Mouse (Mus musculus) ES-Bruce4 (cell line): ENCODE measurements around the gene Scn11a. TPM values are rescaled to one million over a fixed set of nuclear protein-coding genes. Genes with fewer than 3 reads are reported as not detected.

Experiments
- H3K27ac ChIP-seq: 2 replicates; pipeline ENCODE4 v1.5.1; 2012; ENCODE audit warnings: low read length, inconsistent platforms; ENCODE audit not compliant: insufficient read depth
- H3K27me3 ChIP-seq: 2 replicates; pipeline ENCODE4 v1.6.1; 2012; ENCODE audit warnings: mild to moderate bottlenecking, low read length, inconsistent platforms; ENCODE audit not compliant: control insufficient read depth, poor library complexity, insufficient read depth, severe bottlenecking
- H3K36me3 ChIP-seq: 2 replicates; pipeline ENCODE4 v1.6.1; 2012; ENCODE audit warnings: inconsistent platforms, mild to moderate bottlenecking, low read length, moderate library complexity; ENCODE audit not compliant: control insufficient read depth, poor library complexity, insufficient read depth, severe bottlenecking
- H3K4me1 ChIP-seq: one replicate; pipeline ENCODE4 v1.8.1; 2011; ENCODE audit warnings: low read length; ENCODE audit not compliant: control insufficient read depth, insufficient read depth
- H3K4me3 ChIP-seq: 2 replicates; pipeline ENCODE4 v1.5.1; 2011; ENCODE audit warnings: low read depth, mild to moderate bottlenecking, low read length
- H3K9ac ChIP-seq: 2 replicates; pipeline ENCODE4 v1.6.1; 2012; ENCODE audit warnings: low read depth, mild to moderate bottlenecking, inconsistent platforms; ENCODE audit not compliant: poor library complexity, severe bottlenecking
- H3K9me3 ChIP-seq: replicated peaks from 2 replicates; pipeline ENCODE4 v1.6.1; 2012; ENCODE audit warnings: mild to moderate bottlenecking, low read length, inconsistent platforms; ENCODE audit not compliant: control insufficient read depth, poor library complexity, insufficient read depth, severe bottlenecking
- CTCF ChIP-seq: IDR thresholded peaks from one replicate; pipeline ENCODE4 v1.8.1; 2011; ENCODE audit warnings: low read depth, low read length
- EP300 ChIP-seq: IDR thresholded peaks from 2 replicates; pipeline ENCODE4 v1.6.1; 2011; ENCODE audit warnings: low read depth, low read length; ENCODE audit not compliant: insufficient read depth
- POLR2A ChIP-seq: IDR thresholded peaks from one replicate; pipeline ENCODE4 v1.8.1; 2011; ENCODE audit warnings: low read length; ENCODE audit not compliant: insufficient read depth
- polyA plus RNA-seq: library from polyadenylated mRNA; stranded (reverse); fragments of >200 nt; gene quantifications from 2 replicates; pipeline ENCODE4 v1.2.4, GENCODE M21; 2011; ENCODE audit warnings: low read depth; ENCODE audit not compliant: missing spikeins, insufficient read depth, insufficient read length

Scn11a gene
- polyA plus RNA-seq, 1 experiment, result not detected

DNA sequence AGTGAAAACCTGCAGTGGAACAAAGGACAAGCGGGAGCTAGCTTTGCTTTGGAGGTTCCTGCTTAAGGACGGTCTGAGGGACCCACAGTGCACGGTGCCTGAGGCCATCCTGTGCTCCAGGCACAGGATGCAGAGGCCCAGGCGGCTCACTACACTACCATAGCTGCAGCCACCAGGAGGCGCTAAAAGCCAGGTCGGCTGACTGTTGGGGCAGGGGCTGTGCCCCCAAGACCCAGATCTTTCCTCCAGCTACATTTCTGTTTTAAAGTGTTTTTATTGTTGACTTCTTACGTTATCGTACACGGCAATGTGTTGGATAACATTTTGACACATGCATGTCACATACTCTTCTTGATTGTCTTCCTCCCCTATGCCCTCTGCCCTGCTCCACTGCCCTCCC lies 32.8 kb downstream of the Scn11a start:
- no peak overlapping the region for H3K9ac ChIP-seq
- H3K4me1 ChIP-seq, result peaks cover 1% of the 10 kb centered on the region
- H3K4me3 ChIP-seq, result no peak overlapping the region
- no peaks in the 10 kb centered on the region for H3K27me3 ChIP-seq
- H3K36me3 ChIP-seq, result no peaks in the 10 kb centered on the region
- no peaks in the 10 kb centered on the region for H3K9me3 ChIP-seq
- no peak for TF ChIP-seq EP300
- peak; percentile 68 for TF ChIP-seq CTCF
- TF ChIP-seq POLR2A, result no peak
- H3K27ac ChIP-seq, result no peak overlapping the region

DNA sequence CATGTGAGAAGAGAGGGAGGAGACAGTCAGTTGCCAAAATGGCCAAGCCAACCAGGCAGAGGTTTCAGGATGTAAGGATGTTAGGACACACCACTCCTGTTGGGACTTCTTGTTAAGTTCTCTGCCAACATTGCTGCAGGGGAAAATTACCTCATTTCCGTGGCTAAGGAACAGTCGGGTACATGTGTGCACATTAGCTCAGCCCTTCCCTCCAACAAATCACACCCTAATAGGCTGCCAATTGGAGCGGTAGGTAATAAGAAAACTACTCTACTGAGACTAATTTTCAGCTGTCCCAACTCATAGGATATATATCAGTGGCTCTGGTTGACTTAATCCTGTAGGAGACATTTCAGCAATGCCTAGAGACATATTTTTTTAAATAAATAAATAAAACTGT lies 44.4 kb downstream of the Scn11a start:
- Histone ChIP-seq H3K9ac (no peak overlapping the region), H3K4me3 (no peak overlapping the region), H3K9me3 (no peaks in the 10 kb centered on the region), H3K4me1 (no peaks in the 10 kb centered on the region), H3K36me3 (no peaks in the 10 kb centered on the region), H3K27me3 (no peaks in the 10 kb centered on the region), H3K27ac (no peak overlapping the region)
- TF ChIP-seq POLR2A (no peak), CTCF (no peak), EP300 (no peak)

GRCm38 (mm10) chr9:119776661-119777060 lies 48.6 kb downstream of the Scn11a start:
- H3K9ac ChIP-seq, result no peak overlapping the region
- H3K4me3 ChIP-seq, result no peak overlapping the region
- no peaks in the 10 kb centered on the region for H3K4me1 ChIP-seq
- no peak overlapping the region for H3K27ac ChIP-seq
- H3K36me3 ChIP-seq, result no peaks in the 10 kb centered on the region
- no peaks in the 10 kb centered on the region for H3K9me3 ChIP-seq
- H3K27me3 ChIP-seq, result no peaks in the 10 kb centered on the region
- no peak for TF ChIP-seq CTCF
- no peak for TF ChIP-seq EP300
- no peak for TF ChIP-seq POLR2A

DNA sequence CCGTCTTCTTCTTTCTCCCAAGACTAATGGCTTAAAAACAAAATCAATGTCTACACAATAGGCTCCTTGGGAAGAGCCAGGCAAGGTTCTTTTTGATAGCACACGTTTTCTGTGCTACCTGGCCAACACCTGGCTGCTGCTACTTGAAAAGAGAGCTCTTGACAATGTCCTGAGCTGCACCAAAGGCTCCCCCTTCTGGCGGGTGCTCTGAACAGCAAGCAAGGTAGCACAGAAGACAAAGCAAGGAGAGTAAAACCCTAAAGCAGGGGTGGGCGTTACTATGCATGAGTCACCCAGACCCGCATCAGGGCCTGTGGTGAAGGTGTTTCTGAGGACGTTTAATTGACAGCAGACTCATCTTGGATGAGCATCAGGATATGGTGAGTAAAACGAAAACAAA lies 56.7 kb downstream of the Scn11a start:
- TF ChIP-seq EP300 (no peak), CTCF (peak; percentile 79), POLR2A (no peak)
- Histone ChIP-seq H3K9me3 (no peaks in the 10 kb centered on the region), H3K4me1 (no peaks in the 10 kb centered on the region), H3K4me3 (no peak overlapping the region), H3K9ac (no peak overlapping the region), H3K27ac (no peak overlapping the region), H3K27me3 (no peaks in the 10 kb centered on the region), H3K36me3 (no peaks in the 10 kb centered on the region)

- Histone ChIP-seq H3K9ac (no peak overlapping the region), H3K9me3 (no peaks in the 10 kb centered on the region; the same call in 1 of the 2 replicates), H3K27me3 (no peaks in the 10 kb centered on the region), H3K4me1 (no peaks in the 10 kb centered on the region), H3K27ac (no peak overlapping the region), H3K4me3 (no peak overlapping the region), H3K36me3 (no peaks in the 10 kb centered on the region)
- TF ChIP-seq EP300 (no peak), CTCF (peak; percentile 9), POLR2A (no peak)
These were observed 65.0 kb downstream of the Scn11a start for GRCm38 (mm10) chr9:119760226-119760625.

- Histone ChIP-seq H3K36me3 (no peaks in the 10 kb centered on the region), H3K9me3 (no peaks in the 10 kb centered on the region; the same call in 1 of the 2 replicates), H3K4me1 (no peaks in the 10 kb centered on the region)
These were observed 65.8 kb downstream of the Scn11a start for GRCm38 (mm10) chr9:119759457-119759856.

More at GRCm38 (mm10) chr9:119759457-119759856, 65.8 kb downstream of the Scn11a start:
- H3K4me3 ChIP-seq, result no peak overlapping the region
- no peak for TF ChIP-seq POLR2A
- peak; percentile 8 for TF ChIP-seq CTCF
- H3K27me3 ChIP-seq, result no peaks in the 10 kb centered on the region
- no peak overlapping the region for H3K27ac ChIP-seq
- H3K9ac ChIP-seq, result no peak overlapping the region
